Mouse (Mus musculus): ENCODE measurements around the gene Ylpm1. TPM values are rescaled to one million over a fixed set of nuclear protein-coding genes. Genes with fewer than 3 reads are reported as not detected.

The Ylpm1 gene
- 10 to 100 TPM; 95.6 to 95.7 TPM for total RNA-seq (2023)

DNA sequence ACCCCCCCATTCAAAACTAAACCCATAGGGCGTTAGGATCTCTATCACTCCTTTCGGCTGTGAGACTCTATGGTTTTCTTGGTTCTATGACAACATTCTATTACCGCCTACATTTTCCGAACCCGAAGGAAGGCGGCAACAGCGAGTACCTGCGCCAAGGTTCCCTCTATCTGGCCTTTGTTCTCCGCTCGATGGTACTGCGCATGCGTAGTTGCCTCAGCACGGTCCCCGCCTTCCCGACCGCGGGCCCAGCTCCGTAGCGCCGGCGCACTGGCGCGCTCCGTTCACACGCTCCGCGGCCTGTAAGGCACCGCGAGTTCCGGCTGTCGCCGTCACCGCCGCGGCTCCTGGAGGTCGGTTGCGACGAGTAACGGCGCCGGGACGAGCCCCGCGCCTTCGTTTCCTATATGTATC, at the start of gene Ylpm1:
Gene Ylpm1, plus strand, starts transcription at position 239 of the 414 bp plus-strand sequence.

DNA sequence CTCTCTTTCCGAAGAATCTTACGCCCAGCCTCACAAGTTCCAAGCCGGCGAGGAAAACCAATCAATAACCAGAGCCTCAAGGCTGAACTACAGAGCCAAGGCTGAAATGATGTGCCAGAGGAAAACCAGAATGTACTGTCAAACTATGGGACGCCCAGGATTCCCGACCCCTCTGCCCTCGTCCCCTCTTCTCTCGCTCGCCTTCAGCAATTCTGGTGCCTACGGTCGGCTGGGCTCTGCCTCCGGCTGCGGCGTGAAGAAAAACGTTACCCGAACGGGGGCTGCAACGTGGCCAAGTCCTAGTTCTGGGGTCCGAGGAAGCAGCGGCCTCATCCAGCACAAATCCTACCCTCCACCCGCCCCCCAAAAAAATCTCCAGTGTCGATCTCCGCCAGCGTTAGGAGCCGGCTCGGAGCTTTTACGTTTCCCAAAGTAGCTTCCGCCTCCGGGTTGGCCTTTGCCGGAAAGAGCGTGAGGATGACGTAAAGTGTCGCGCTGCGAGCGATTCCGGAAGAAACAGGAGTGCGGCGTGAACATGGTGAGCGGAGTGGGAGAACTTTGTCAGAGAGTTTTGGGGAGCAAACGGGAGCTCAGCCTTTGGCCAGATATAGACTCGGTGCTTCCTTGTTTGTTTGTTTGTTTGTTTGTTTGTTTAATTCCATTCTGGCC, 25.6 kb upstream of the Ylpm1 start, which contains the start of the genes Fcf1 and Arel1:
Gene Fcf1, plus strand, starts transcription at position 470 of the 669 bp plus-strand sequence.
Gene Arel1, minus strand, starts transcription at position 473 of the 669 bp plus-strand sequence.

DNA sequence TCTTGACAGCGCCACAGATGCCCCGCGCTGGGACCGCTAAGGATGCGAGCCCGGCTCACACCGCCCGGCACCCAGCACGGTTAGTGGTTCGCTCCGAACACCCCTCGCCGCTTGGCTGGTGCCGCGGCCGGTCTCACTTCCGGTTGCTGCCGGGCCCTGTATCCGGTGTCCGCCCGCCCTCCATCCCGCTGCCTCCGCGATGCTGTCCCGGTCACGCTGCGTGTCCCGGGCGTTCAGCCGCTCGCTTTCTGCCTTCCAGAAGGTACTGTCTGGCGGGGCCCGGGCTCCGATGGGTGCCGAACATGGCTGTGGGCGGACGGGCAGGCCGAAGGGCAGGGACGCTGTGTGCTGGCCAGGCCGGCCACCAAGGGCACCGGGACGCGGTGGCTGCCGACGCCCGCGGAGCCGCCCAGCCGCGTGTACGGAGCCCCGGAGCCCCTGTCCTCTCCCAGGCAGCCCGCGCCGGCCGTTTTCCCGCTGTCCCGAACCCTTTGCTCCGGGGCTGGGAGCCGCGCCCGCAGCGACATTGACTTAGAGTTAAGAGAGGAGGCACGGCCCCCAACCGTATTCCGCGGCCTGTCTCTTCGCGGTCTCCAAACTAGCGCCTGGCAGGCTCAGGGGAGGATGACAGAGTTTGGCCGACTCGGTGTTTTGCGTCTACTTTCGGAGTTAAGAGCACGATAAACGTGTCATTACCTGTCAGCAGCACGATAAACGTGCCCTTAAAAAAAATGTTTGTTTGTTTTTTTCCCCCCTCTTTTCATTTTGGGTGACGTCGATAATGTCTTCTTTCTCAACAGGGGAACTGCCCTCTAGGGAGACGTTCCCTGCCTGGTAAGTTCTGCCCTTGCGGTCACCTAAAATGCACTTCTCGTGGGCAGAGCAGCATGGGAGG, 114.8 kb downstream of the Ylpm1 start, which contains the start of the genes Prox2 and Dlst:
Gene Prox2, minus strand, starts transcription at position 62 of the 895 bp plus-strand sequence.
Gene Dlst, plus strand, starts transcription at position 136 of the 895 bp plus-strand sequence.

Other genes starting within 250 kb of the Ylpm1 start
- 100 to 1,000 TPM; 194 to 210 TPM for gene Npc2, start 223.2 kb upstream of the Ylpm1 start, total RNA-seq (2023)
- gene Isca2, start 223.1 kb upstream of the Ylpm1 start, total RNA-seq (2023): 10 to 100 TPM; 51.2 to 53.8 TPM
- gene Ltbp2, start 119.8 kb upstream of the Ylpm1 start, total RNA-seq (2023): under 1 TPM in 1 of 2 experiments, not detected in 1; 0.61 TPM
- gene Fcf1, start 25.4 kb upstream of the Ylpm1 start, total RNA-seq (2023): 10 to 100 TPM; 90.8 to 93.9 TPM
- 10 to 100 TPM; 45.3 to 48.2 TPM for gene Arel1, start 25.4 kb upstream of the Ylpm1 start, total RNA-seq (2023)
- 1 to 10 TPM; 3.3 to 4.6 TPM for gene Prox2, start 114.4 kb downstream of the Ylpm1 start, total RNA-seq (2023)
- gene Dlst, start 114.5 kb downstream of the Ylpm1 start, total RNA-seq (2023): 100 to 1,000 TPM; 196 to 206 TPM
- 1 to 10 TPM; 4.9 to 5.9 TPM for gene Rps6kl1, start 154.9 kb downstream of the Ylpm1 start, total RNA-seq (2023)
- not detected for gene Pgf, start 181.5 kb downstream of the Ylpm1 start, total RNA-seq (2023)
- 10 to 100 TPM; 89.9 to 95.4 TPM for gene Eif2b2, start 223.2 kb downstream of the Ylpm1 start, total RNA-seq (2023)

Data from T-cell, adult 66 days (primary cell).